Mouse (Mus musculus) lung, postnatal 0 days (tissue): ENCODE data around the gene Klhdc3.

ENCODE experiments used
- CTCF ChIP-seq: IDR thresholded peaks from 2 replicates; pipeline ENCODE4 v1.5.1; 2016; ENCODE audit warnings: antibody characterized with exemption, mild to moderate bottlenecking
- EP300 ChIP-seq: IDR thresholded peaks from 2 replicates; pipeline ENCODE4 v1.6.1; 2016; ENCODE audit warnings: antibody characterized with exemption, mild to moderate bottlenecking, control low read depth

DNA sequence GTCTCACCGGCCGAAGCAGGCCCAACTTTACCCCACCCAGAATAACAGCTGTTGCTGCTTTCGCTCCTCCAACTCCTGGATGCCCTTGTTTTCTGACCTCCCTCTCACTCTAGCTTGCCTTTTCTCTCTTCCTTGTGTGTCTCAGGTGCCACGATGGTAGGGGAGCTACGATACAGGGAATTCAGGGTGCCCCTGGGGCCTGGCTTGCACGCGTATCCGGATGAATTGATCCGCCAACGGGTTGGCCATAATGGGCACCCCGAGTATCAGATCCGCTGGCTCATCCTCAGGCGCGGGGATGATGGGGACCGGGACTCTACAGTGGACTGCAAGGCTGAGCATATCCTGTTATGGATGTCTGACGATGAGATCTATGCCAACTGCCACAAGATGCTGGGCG, 29.4 kb downstream of the Klhdc3 start:
- TF ChIP-seq EP300 (no peak), CTCF (no peak)
